ENCODE assay signal across 9 mouse cellular contexts in genomic region chrX:11663187-11663829, GRCm38 (mm10).
DNase-seq lines count a peak whose midpoint lies in the region; ATAC-seq lines count a peak whose summit lies in the region.
"Had no signal": no experiment of that assay in that cellular context is flagged by ENCODE, and none has a peak within 500 bp of the region (broad histone marks: within the 10 kb centered on the region; RNA-seq: fewer than 3 reads in every experiment).

No protein-coding gene starts in this region.

- no peak overlapping the region for H3K9ac ChIP-seq in heart, embryonic 12.5 days
- H3K9ac ChIP-seq in neural tube, embryonic 13.5 days, result no peak overlapping the region

- no peak overlapping the region for H3K4me2 ChIP-seq in heart, embryonic 12.5 days
- H3K4me2 ChIP-seq in neural tube, embryonic 13.5 days, result no peak overlapping the region

- no peaks in the 10 kb centered on the region for H3K9me3 ChIP-seq in heart, embryonic 12.5 days (replicated peaks)
- H3K9me3 ChIP-seq in embryonic facial prominence, embryonic 10.5 days, result no peaks in the 10 kb centered on the region
- H3K9me3 ChIP-seq in neural tube, embryonic 13.5 days, result no peaks in the 10 kb centered on the region
- H3K9me3 ChIP-seq: G1E had no signal

- no peak for ATAC-seq in heart, embryonic 12.5 days (ENCODE audit: insufficient number of reproducible peaks, low FRiP score)
- peak; percentile 25; the same call in 1 of the 2 replicates for ATAC-seq in neural tube, embryonic 13.5 days (ENCODE audit: low read depth)

- H3K36me3 ChIP-seq in heart, embryonic 12.5 days, result no peaks in the 10 kb centered on the region
- no peaks in the 10 kb centered on the region for H3K36me3 ChIP-seq in embryonic facial prominence, embryonic 10.5 days (replicated peaks)
- H3K36me3 ChIP-seq in neural tube, embryonic 13.5 days, result no peaks in the 10 kb centered on the region
- H3K36me3 ChIP-seq: G1E had no signal

- H3K27ac ChIP-seq in heart, embryonic 12.5 days (ENCODE audit: poor library complexity, severe bottlenecking), result no peak overlapping the region
- peak overlapping the region; percentile 94 for H3K27ac ChIP-seq in embryonic facial prominence, embryonic 10.5 days (replicated peaks)
- peak overlapping the region; percentile 89 for H3K27ac ChIP-seq in neural tube, embryonic 13.5 days (replicated peaks)

- H3K4me1 ChIP-seq in heart, embryonic 12.5 days (replicated peaks), result peaks cover 21% of the 10 kb centered on the region
- H3K4me1 ChIP-seq in embryonic facial prominence, embryonic 10.5 days, result peaks cover 37% of the 10 kb centered on the region
- H3K4me1 ChIP-seq in neural tube, embryonic 13.5 days (replicated peaks), result peaks cover 25% of the 10 kb centered on the region

- 29% methylated on average over 6 of the region's 6 CpGs for WGBS in heart, embryonic 12.5 days
- WGBS in embryonic facial prominence, embryonic 10.5 days, result 29% methylated on average over 6 of the region's 6 CpGs
- 29% methylated on average over 6 of the region's 6 CpGs for WGBS in neural tube, embryonic 13.5 days

- DNase-seq in heart, adult 8-10 months (ENCODE audit: low spot score), result peak; percentile 6
- DNase-seq in embryonic facial prominence, embryonic 10.5 days (ENCODE audit: low spot score), result peak; percentile 27
- DNase-seq in kidney, adult 18-20 months, result peak; percentile 33
- DNase-seq in spleen, postnatal 10 days (ENCODE audit: low spot score in 2 of 2), result no peak
- no peak for DNase-seq in c-Kit-positive CD71-positive TER-119-positive erythroid progenitor cells, embryonic 14.5 days (ENCODE audit: low spot score)
- DNase-seq in thymus, postnatal 14 days, result no peak

- peaks cover 25% of the 10 kb centered on the region for H3K27me3 ChIP-seq in heart, embryonic 12.5 days (replicated peaks)
- peaks cover 97% of the 10 kb centered on the region for H3K27me3 ChIP-seq in embryonic facial prominence, embryonic 10.5 days (replicated peaks; ENCODE audit: low read depth, poor library complexity, severe bottlenecking)
- H3K27me3 ChIP-seq in neural tube, embryonic 13.5 days, result peaks cover 38% of the 10 kb centered on the region

- no peak overlapping the region for H3K4me3 ChIP-seq in heart, embryonic 12.5 days
- H3K4me3 ChIP-seq in embryonic facial prominence, embryonic 10.5 days, result no peak overlapping the region
- no peak overlapping the region for H3K4me3 ChIP-seq in neural tube, embryonic 13.5 days

Comparison
In these comparisons a context has a peak if more than half of its experiments do, and no peak if none do; other contexts are left out.
1. DNase-seq: peak in heart, adult 8-10 months (single experiment), embryonic facial prominence, embryonic 10.5 days (single experiment) and kidney, adult 18-20 months (single experiment); none in spleen, postnatal 10 days (0 of 2), c-Kit-positive CD71-positive TER-119-positive erythroid progenitor cells, embryonic 14.5 days (single experiment) and thymus, postnatal 14 days (single experiment).